Mouse (Mus musculus) forebrain, postnatal 0 days (tissue): ENCODE data around the gene Sprr4. TPM values are rescaled to one million over a fixed set of nuclear protein-coding genes. Genes with fewer than 3 reads are reported as not detected.
"Not testable (repeated sequence)": the region's sequence is repeated elsewhere in the genome, so short reads cannot be mapped to it uniquely, and the experiment has no call there.

Experiments
- ATAC-seq: fragments of 200-750 bp; cut with Nextera tagmentation; 2 replicates; pipeline ENCODE4 v1.8.0; 2017; ENCODE audit warnings: mild to moderate bottlenecking, moderate library complexity
- DNase-seq: peaks from one replicate; pipeline ENCODE4 v3.0.0-alpha.2; 2015
- H3K27ac ChIP-seq: fragments of 300-500 bp; sonication (generic); 2 replicates; pipeline ENCODE4 v1.5.1; 2014; ENCODE audit warnings: low read depth, mild to moderate bottlenecking, antibody characterized with exemption, low read length, moderate library complexity, mixed read lengths
- H3K27me3 ChIP-seq: fragments of 300-500 bp; sonication (generic); 2 replicates; pipeline ENCODE4 v1.6.1; 2014; ENCODE audit warnings: mild to moderate bottlenecking, low read length, mixed read lengths; ENCODE audit not compliant: insufficient read depth
- H3K36me3 ChIP-seq: fragments of 300-500 bp; sonication (generic); 2 replicates; pipeline ENCODE4 v1.6.1; 2014; ENCODE audit warnings: mild to moderate bottlenecking, moderate library complexity; ENCODE audit not compliant: insufficient read depth
- H3K4me1 ChIP-seq: fragments of 300-500 bp; sonication (generic); 2 replicates; pipeline ENCODE4 v1.6.1; 2014; ENCODE audit warnings: antibody characterized with exemption; ENCODE audit not compliant: insufficient read depth
- H3K4me2 ChIP-seq: fragments of 300-500 bp; sonication (generic); 2 replicates; pipeline ENCODE4 v1.6.1; 2014; ENCODE audit warnings: low read depth, mild to moderate bottlenecking, moderate library complexity
- H3K4me3 ChIP-seq: fragments of 300-500 bp; sonication (generic); 2 replicates; pipeline ENCODE4 v1.5.1; 2014; ENCODE audit warnings: low read depth, low read length, mixed read lengths
- H3K9ac ChIP-seq: fragments of 300-500 bp; sonication (generic); 2 replicates; pipeline ENCODE4 v1.6.1; 2014; ENCODE audit warnings: mild to moderate bottlenecking
- H3K9me3 ChIP-seq: fragments of 300-500 bp; sonication (generic); 2 replicates; pipeline ENCODE4 v1.6.1; 2016; ENCODE audit warnings: low read length
- CTCF ChIP-seq: sonication (generic); IDR thresholded peaks from 2 replicates; pipeline ENCODE4 v1.5.1; 2016; ENCODE audit warnings: antibody characterized with exemption, control low read depth, low read depth
- WGBS: fragments of 180-500 bp; shearing (Covaris S2); extraction: QIAGEN DNeasy Blood & Tissue Kit; methylation state at CpG from one replicate; pipeline ENCODE4 v1.1.7; 2014; 5-methylcytosine and 5-hydroxymethylcytosine counted together
- polyA plus RNA-seq: library from polyadenylated mRNA; unstranded; fragments of >200 nt; fragmentation: Nextera tagmentation; extraction: Ambion mirVana; gene quantifications from 2 replicates; pipeline ENCODE4 v1.2.1, GENCODE M21; 2015
- total RNA-seq: library from RNA; depleted of rRNA; stranded (reverse); fragments of >200 nt; gene quantifications from 2 replicates; pipeline ENCODE4 v1.2.3, GENCODE M21; 2014; rRNA removed

The Sprr4 gene
- total and polyA plus RNA-seq, 2 experiments from 2014 or later = not detected

GRCm38 (mm10) chr3:92485863-92486262 is 14.4 kb downstream of the Sprr4 start, which contains the start of gene Sprr1a:
Gene Sprr1a (minus strand): TSS chr3:92485895.
- H3K27me3 ChIP-seq = no peaks in the 10 kb centered on the region
- H3K4me1 ChIP-seq = no peaks in the 10 kb centered on the region
- H3K4me2 ChIP-seq = no peak within 1 kb of the TSS
- no peaks in the 10 kb centered on the region for H3K9me3 ChIP-seq
- ATAC-seq (no peak), DNase-seq (no peak)
- no peaks in the 10 kb centered on the region for H3K36me3 ChIP-seq
- no peak for TF ChIP-seq CTCF
- H3K4me3 ChIP-seq = no peak within 1 kb of the TSS
- H3K9ac ChIP-seq = no peak within 1 kb of the TSS
- no peak within 1 kb of the TSS for H3K27ac ChIP-seq

GRCm38 (mm10) chr3:92481249-92481648 is 19.0 kb downstream of the Sprr4 start:
- not testable (repeated sequence) for H3K9me3 ChIP-seq, DNase-seq, H3K4me2 ChIP-seq, H3K27me3 ChIP-seq, H3K27ac ChIP-seq, H3K9ac ChIP-seq, H3K4me3 ChIP-seq, ATAC-seq, H3K4me1 ChIP-seq, H3K36me3 ChIP-seq
- TF ChIP-seq CTCF = peak; percentile 28

- Histone ChIP-seq H3K36me3 (no peaks in the 10 kb centered on the region), H3K27me3 (no peaks in the 10 kb centered on the region), H3K9ac (no peak overlapping the region), H3K4me3 (no peak overlapping the region), H3K4me1 (no peaks in the 10 kb centered on the region), H3K9me3 (no peaks in the 10 kb centered on the region), H3K4me2 (no peak overlapping the region), H3K27ac (no peak overlapping the region)
- no peak for TF ChIP-seq CTCF
- DNase-seq (no peak), ATAC-seq (no peak)
- WGBS = 82% methylated on average over 2 of the region's 2 CpGs
Observed at GRCm38 (mm10) chr3:92470111-92470510, 30.2 kb downstream of the Sprr4 start.

- no peaks in the 10 kb centered on the region for H3K36me3 ChIP-seq
- no peaks in the 10 kb centered on the region for H3K4me1 ChIP-seq
- DNase-seq (no peak), ATAC-seq (no peak)
- H3K9ac ChIP-seq = no peak overlapping the region
- no peaks in the 10 kb centered on the region for H3K27me3 ChIP-seq
- H3K27ac ChIP-seq = no peak overlapping the region
- H3K4me3 ChIP-seq = no peak overlapping the region
- H3K4me2 ChIP-seq = no peak overlapping the region
- TF ChIP-seq CTCF = no peak
- no peaks in the 10 kb centered on the region for H3K9me3 ChIP-seq
Observed at GRCm38 (mm10) chr3:92467424-92467823, 32.9 kb downstream of the Sprr4 start.

- WGBS = 86% methylated on average over 1 of the region's 1 CpGs
- no peak for TF ChIP-seq CTCF
- no peak overlapping the region for H3K4me3 ChIP-seq
- no peak overlapping the region for H3K4me2 ChIP-seq
- no peaks in the 10 kb centered on the region for H3K36me3 ChIP-seq
- ATAC-seq = no peak
- no peak for DNase-seq
- no peaks in the 10 kb centered on the region for H3K9me3 ChIP-seq
- no peak overlapping the region for H3K9ac ChIP-seq
- H3K27ac ChIP-seq = no peak overlapping the region
- no peaks in the 10 kb centered on the region for H3K4me1 ChIP-seq
- H3K27me3 ChIP-seq = no peaks in the 10 kb centered on the region
Observed at GRCm38 (mm10) chr3:92466576-92466975, 33.7 kb downstream of the Sprr4 start.

GRCm38 (mm10) chr3:92458620-92459019 is 41.7 kb downstream of the Sprr4 start, which contains the start of gene Sprr3:
Gene Sprr3 (minus strand): TSS chr3:92458720.
- no peaks in the 10 kb centered on the region for H3K27me3 ChIP-seq
- H3K9ac ChIP-seq = no peak within 1 kb of the TSS
- H3K4me2 ChIP-seq = no peak within 1 kb of the TSS
- 76% methylated on average over 2 of the region's 2 CpGs for WGBS
- no peaks in the 10 kb centered on the region for H3K36me3 ChIP-seq
- H3K4me1 ChIP-seq = no peaks in the 10 kb centered on the region
- ATAC-seq (no peak), DNase-seq (no peak)
- H3K9me3 ChIP-seq = no peaks in the 10 kb centered on the region
- H3K27ac ChIP-seq = no peak within 1 kb of the TSS
- TF ChIP-seq CTCF = no peak
- H3K4me3 ChIP-seq = no peak within 1 kb of the TSS

GRCm38 (mm10) chr3:92455151-92455550 is 45.1 kb downstream of the Sprr4 start:
- no peak overlapping the region for H3K4me3 ChIP-seq
- TF ChIP-seq CTCF = no peak
- no peaks in the 10 kb centered on the region for H3K4me1 ChIP-seq
- H3K27me3 ChIP-seq = no peaks in the 10 kb centered on the region
- H3K27ac ChIP-seq = no peak overlapping the region
- no peak overlapping the region for H3K4me2 ChIP-seq
- no peaks in the 10 kb centered on the region for H3K9me3 ChIP-seq
- no peak for ATAC-seq
- DNase-seq = no peak
- 94% methylated on average over 5 of the region's 5 CpGs for WGBS
- no peaks in the 10 kb centered on the region for H3K36me3 ChIP-seq
- no peak overlapping the region for H3K9ac ChIP-seq

Other genes starting within 250 kb of the Sprr4 start
- gene Sprr2a3, start 215.1 kb downstream of the Sprr4 start, total RNA-seq = not detected in 2 replicates
- not detected in 2 replicates for gene Sprr2a3, start 215.1 kb downstream of the Sprr4 start, polyA plus RNA-seq
- not detected in 2 replicates for gene Sprr2b, start 183.9 kb downstream of the Sprr4 start, total RNA-seq
- not detected in 2 replicates for gene Sprr2b, start 183.9 kb downstream of the Sprr4 start, polyA plus RNA-seq
- not detected in 2 replicates for gene Sprr2d, start 161.4 kb downstream of the Sprr4 start, total RNA-seq
- gene Sprr2d, start 161.4 kb downstream of the Sprr4 start, polyA plus RNA-seq = not detected in 2 replicates
- not detected in 2 replicates for gene Sprr2e, start 148.3 kb downstream of the Sprr4 start, total RNA-seq
- gene Sprr2e, start 148.3 kb downstream of the Sprr4 start, polyA plus RNA-seq = not detected in 2 replicates
- gene Sprr2f, start 135.3 kb downstream of the Sprr4 start, total RNA-seq = not detected in 2 replicates
- gene Sprr2f, start 135.3 kb downstream of the Sprr4 start, polyA plus RNA-seq = not detected in 2 replicates
- gene Sprr2h, start 114.8 kb downstream of the Sprr4 start, total RNA-seq = not detected in 2 replicates
- not detected in 2 replicates for gene Sprr2h, start 114.8 kb downstream of the Sprr4 start, polyA plus RNA-seq
- not detected in 2 replicates for gene Sprr2i, start 92.5 kb downstream of the Sprr4 start, total RNA-seq
- gene Sprr2i, start 92.5 kb downstream of the Sprr4 start, polyA plus RNA-seq = not detected in 2 replicates
- gene Sprr2j-ps, start 82.4 kb downstream of the Sprr4 start, total RNA-seq = not detected in 2 replicates
- not detected in 2 replicates for gene Sprr2j-ps, start 82.4 kb downstream of the Sprr4 start, polyA plus RNA-seq
- 2.5 and 6.5 TPM in 2 replicates for gene Gm9774, start 71.1 kb downstream of the Sprr4 start, total RNA-seq
- gene Gm9774, start 71.1 kb downstream of the Sprr4 start, polyA plus RNA-seq = 9.2 and 12.0 TPM in 2 replicates
- gene Sprr2k, start 67.9 kb downstream of the Sprr4 start, total RNA-seq = not detected in 2 replicates
- not detected in 2 replicates for gene Sprr2k, start 67.9 kb downstream of the Sprr4 start, polyA plus RNA-seq
- not detected in 2 replicates for gene Sprr1b, start 61.7 kb downstream of the Sprr4 start, total RNA-seq
- gene Sprr1b, start 61.7 kb downstream of the Sprr4 start, polyA plus RNA-seq = not detected in 2 replicates
- gene Sprr3, start 41.8 kb downstream of the Sprr4 start, total RNA-seq = not detected in 2 replicates
- not detected in 2 replicates for gene Sprr3, start 41.8 kb downstream of the Sprr4 start, polyA plus RNA-seq
- not detected in 2 replicates for gene Sprr1a, start 14.6 kb downstream of the Sprr4 start, total RNA-seq
- gene Sprr1a, start 14.6 kb downstream of the Sprr4 start, polyA plus RNA-seq = not detected in 2 replicates
- gene 2310046K23Rik, start 34.0 kb upstream of the Sprr4 start, total RNA-seq = not detected in 2 replicates
- not detected in 2 replicates for gene 2310046K23Rik, start 34.0 kb upstream of the Sprr4 start, polyA plus RNA-seq
- not detected in 2 replicates for gene Ivl, start 73.2 kb upstream of the Sprr4 start, total RNA-seq
- not detected in 2 replicates for gene Ivl, start 73.2 kb upstream of the Sprr4 start, polyA plus RNA-seq
- gene Smcp, start 88.5 kb upstream of the Sprr4 start, total RNA-seq = not detected in 2 replicates
- gene Smcp, start 88.5 kb upstream of the Sprr4 start, polyA plus RNA-seq = not detected in 2 replicates
- not detected in 2 replicates for gene 2210017I01Rik, start 107.0 kb upstream of the Sprr4 start, total RNA-seq
- not detected in 2 replicates for gene 2210017I01Rik, start 107.0 kb upstream of the Sprr4 start, polyA plus RNA-seq
- not detected in 2 replicates for gene Lce6a, start 121.2 kb upstream of the Sprr4 start, total RNA-seq
- not detected in 2 replicates for gene Lce6a, start 121.2 kb upstream of the Sprr4 start, polyA plus RNA-seq
- not detected in 2 replicates for gene Lce1a1, start 147.8 kb upstream of the Sprr4 start, total RNA-seq
- gene Lce1a1, start 147.8 kb upstream of the Sprr4 start, polyA plus RNA-seq = not detected in 2 replicates
- gene Lce1b, start 156.4 kb upstream of the Sprr4 start, total RNA-seq = not detected in 2 replicates
- not detected in 2 replicates for gene Lce1b, start 156.4 kb upstream of the Sprr4 start, polyA plus RNA-seq
- gene Lce1a2, start 169.8 kb upstream of the Sprr4 start, total RNA-seq = not detected in 2 replicates
- not detected in 2 replicates for gene Lce1a2, start 169.8 kb upstream of the Sprr4 start, polyA plus RNA-seq
- not detected in 2 replicates for gene Lce1c, start 178.8 kb upstream of the Sprr4 start, total RNA-seq
- gene Lce1c, start 178.8 kb upstream of the Sprr4 start, polyA plus RNA-seq = not detected in 2 replicates
- not detected in 2 replicates for gene Lce1d, start 186.7 kb upstream of the Sprr4 start, total RNA-seq
- gene Lce1d, start 186.7 kb upstream of the Sprr4 start, polyA plus RNA-seq = not detected in 2 replicates
- not detected in 2 replicates for gene Lce1e, start 208.6 kb upstream of the Sprr4 start, total RNA-seq
- not detected in 2 replicates for gene Lce1e, start 208.6 kb upstream of the Sprr4 start, polyA plus RNA-seq
- not detected in 2 replicates for gene Lce1f, start 219.9 kb upstream of the Sprr4 start, total RNA-seq
- gene Lce1f, start 219.9 kb upstream of the Sprr4 start, polyA plus RNA-seq = not detected in 2 replicates
- gene Gm38119, start 238.6 kb upstream of the Sprr4 start, total RNA-seq = not detected in 2 replicates
- not detected in 2 replicates for gene Gm38119, start 238.6 kb upstream of the Sprr4 start, polyA plus RNA-seq